Comparison of ENCODE assay signal across 8 mouse cellular contexts in the genomic region with DNA sequence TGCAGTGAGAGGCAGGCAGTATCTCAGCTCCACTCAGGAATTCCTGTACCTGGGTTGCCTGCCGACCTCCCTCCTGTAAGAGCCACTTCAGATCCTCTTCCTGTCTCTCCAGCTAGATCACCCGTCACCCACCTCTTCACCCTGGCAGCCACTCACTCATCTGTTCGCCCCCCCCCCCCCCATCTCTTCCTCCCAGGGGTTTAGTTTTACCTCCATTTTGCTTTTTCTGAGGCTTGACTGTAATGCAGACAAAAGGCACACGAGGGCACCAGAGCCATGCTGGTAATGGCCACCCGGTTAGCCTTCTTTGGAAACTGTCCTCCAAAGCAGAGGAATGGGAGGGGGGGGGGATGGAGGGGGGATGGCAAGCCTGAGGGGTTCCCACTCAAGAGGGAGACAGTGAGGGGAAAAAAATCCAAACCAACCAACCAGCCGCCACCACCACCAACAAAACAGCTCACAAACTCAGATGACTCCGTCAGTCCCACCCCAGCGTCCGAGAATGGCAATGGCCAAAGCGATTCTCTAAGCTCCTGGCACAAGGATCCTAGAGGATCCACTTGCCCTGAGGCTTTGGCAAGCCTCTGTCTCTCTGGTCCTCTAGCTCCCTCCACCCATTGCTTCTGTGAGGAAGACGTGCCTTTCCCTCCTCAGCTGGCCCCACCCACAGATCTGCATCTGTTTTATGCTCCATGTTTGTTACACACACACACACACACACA. TPM values are rescaled to one million over a fixed set of nuclear protein-coding genes. Genes with fewer than 3 reads are reported as not detected.
A peak's percentile ranks its signal among the peaks of the same experiment; 100 is the strongest.
DNase-seq lines count a peak whose midpoint lies in the region; ATAC-seq and TF ChIP-seq lines count a peak whose summit lies in the region.

No protein-coding gene starts in this region.

- in situ Hi-C loops in ES-E14 (cut with MboI; ENCODE audit: low sequenced_read_pairs in 2 of 2, unreplicated experiment in 2 of 2) = loop anchor here (10.0 to 25.0 kb wide), 3 partner anchors 196 to 369 kb away; a partner anchor contains a TSS

- peak; percentile 65 for ATAC-seq in forebrain, embryonic 14.5 days
- peak; percentile 29; the same call in 1 of the 2 replicates for ATAC-seq in lung, embryonic 14.5 days (ENCODE audit: insufficient read depth)
- ATAC-seq in neutrophil, adult 5-6 weeks (ENCODE audit: extremely low read depth, insufficient number of reproducible peaks, low FRiP score, poor library complexity, severe bottlenecking) = peak; percentile 63; the same call in 1 of the 2 replicates
- ATAC-seq in monocyte, adult 5-6 weeks (replicated peaks; ENCODE audit: insufficient number of reproducible peaks, low FRiP score, low TSS enrichment, poor library complexity, severe bottlenecking) = no peak

- TF ChIP-seq CTCF in bone marrow macrophage, adult 2 months (IDR thresholded peaks at IDR 0.05; ENCODE audit: low read depth, low read length) = peak; percentile 72
- TF ChIP-seq CTCF in lung, embryonic 14.5 days (IDR thresholded peaks at IDR 0.05; ENCODE audit: low read depth) = peak; percentile 87

- H3K9ac ChIP-seq in ES-E14 (ENCODE audit: insufficient read depth, low read depth, low read length, poor library complexity, severe bottlenecking) = no peak overlapping the region
- no peak overlapping the region for H3K9ac ChIP-seq in forebrain, embryonic 14.5 days (ENCODE audit: low read length)
- H3K9ac ChIP-seq in lung, embryonic 14.5 days = no peak overlapping the region

- 23% methylated on average over 10 of the region's 11 CpGs for WGBS in forebrain, embryonic 14.5 days
- WGBS in lung, embryonic 14.5 days = 16% methylated on average over 10 of the region's 11 CpGs

- no peaks in the 10 kb centered on the region for H3K9me3 ChIP-seq in ES-E14 (ENCODE audit: control insufficient read depth, insufficient read depth, low read depth, low read length)
- no peaks in the 10 kb centered on the region for H3K9me3 ChIP-seq in forebrain, embryonic 14.5 days (replicated peaks; ENCODE audit: control insufficient read depth, low read length)
- no peaks in the 10 kb centered on the region for H3K9me3 ChIP-seq in lung, embryonic 14.5 days (ENCODE audit: low read depth, low read length)

- 0 out of 4 replicates have a peak overlapping the region, but pooled peaks of 1 of the 2 experiments have one; percentile 9 for H3K4me3 ChIP-seq in ES-E14 (ENCODE audit: insufficient read depth in 1 of 2, low read depth in 1 of 2, low read length in 2 of 2, poor library complexity in 1 of 2, severe bottlenecking in 1 of 2)
- no peak overlapping the region for H3K4me3 ChIP-seq in bone marrow macrophage, adult 2 months (ENCODE audit: insufficient read depth, low read length)
- H3K4me3 ChIP-seq in forebrain, embryonic 14.5 days (ENCODE audit: low read depth, low read length) = no peak overlapping the region
- no peak overlapping the region for H3K4me3 ChIP-seq in lung, embryonic 14.5 days (ENCODE audit: low read depth, low read length)

- no peak overlapping the region for H3K27ac ChIP-seq in ES-E14 (ENCODE audit: insufficient read depth, low read depth, low read length, poor library complexity, severe bottlenecking)
- H3K27ac ChIP-seq in bone marrow macrophage, adult 2 months (ENCODE audit: insufficient read depth, low read depth, low read length) = no peak overlapping the region
- no peak overlapping the region for H3K27ac ChIP-seq in forebrain, embryonic 14.5 days (ENCODE audit: low read depth, low read length)
- H3K27ac ChIP-seq in lung, embryonic 14.5 days (ENCODE audit: low read depth) = no peak overlapping the region

- H3K4me2 ChIP-seq in forebrain, embryonic 14.5 days (ENCODE audit: low read length) = 0 out of 2 replicates have a peak overlapping the region, but pooled peaks have one; percentile 3
- peak overlapping the region; percentile 26 for H3K4me2 ChIP-seq in lung, embryonic 14.5 days

- DNase-seq in ES-E14 (ENCODE audit: low read depth, low spot score) = no peak
- DNase-seq in forebrain, embryonic 14.5 days (ENCODE audit: low spot score) = peak; percentile 82
- DNase-seq in heart, postnatal 25 days (ENCODE audit: low spot score) = peak; percentile 18
- DNase-seq in kidney, postnatal 4 days = peak; percentile 80 to 82
- DNase-seq in lung, embryonic 14.5 days = peak; percentile 89

- no peak for TF ChIP-seq POLR2A in bone marrow macrophage, adult 2 months (IDR thresholded peaks at IDR 0.05; ENCODE audit: borderline replicate concordance, low read depth, low read length)

- intact Hi-C loops in heart, postnatal 25 days (cut with DNase I) = loop anchor here (1.0 to 2.0 kb wide), 2 partner anchors 194 to 353 kb away; no protein-coding TSS in a partner anchor

- H3K36me3 ChIP-seq in ES-E14 (ENCODE audit: control insufficient read depth, insufficient read depth, low read length, poor library complexity, severe bottlenecking) = no peaks in the 10 kb centered on the region; the same call in 1 of the 2 replicates
- 0 out of 2 replicates have a peak, but pooled peaks cover 3% of the 10 kb centered on the region for H3K36me3 ChIP-seq in forebrain, embryonic 14.5 days (ENCODE audit: control insufficient read depth, insufficient read depth, low read length)
- H3K36me3 ChIP-seq in lung, embryonic 14.5 days (ENCODE audit: insufficient read depth) = peaks cover 5% of the 10 kb centered on the region; the same call in 1 of the 2 replicates

- no peaks in the 10 kb centered on the region for H3K27me3 ChIP-seq in forebrain, embryonic 14.5 days (replicated peaks; ENCODE audit: control insufficient read depth, insufficient read depth, low read length)
- no peaks in the 10 kb centered on the region for H3K27me3 ChIP-seq in lung, embryonic 14.5 days (ENCODE audit: insufficient read depth, low read length)

- peaks cover 13 to 29% of the 10 kb centered on the region in 2 experiments for H3K4me1 ChIP-seq in ES-E14 (ENCODE audit: control insufficient read depth in 2 of 2, insufficient read depth in 2 of 2, low read length in 2 of 2, poor library complexity in 1 of 2)
- H3K4me1 ChIP-seq in bone marrow macrophage, adult 2 months (ENCODE audit: control insufficient read depth, insufficient read depth, low read length) = no peaks in the 10 kb centered on the region
- peaks cover 23% of the 10 kb centered on the region for H3K4me1 ChIP-seq in forebrain, embryonic 14.5 days (ENCODE audit: control insufficient read depth, insufficient read depth, low read length)
- H3K4me1 ChIP-seq in lung, embryonic 14.5 days (ENCODE audit: insufficient read depth) = peaks cover 13% of the 10 kb centered on the region

TF ChIP-seq in ES-E14, 5 proteins besides CTCF, POLR2A, EP300 and RAD21:
- peak; percentile 88 for TF ChIP-seq ZC3H11A (IDR thresholded peaks at IDR 0.05; ENCODE audit: borderline replicate concordance, low read depth, low read length)
- no peak for TF ChIP-seq HCFC1 (IDR thresholded peaks at IDR 0.05; ENCODE audit: borderline replicate concordance, insufficient read depth, low read length)

RNA-seq across cellular contexts. Expression of a gene that starts 9.8 kb away (rescaled TPM):
- 30.7 and 38.1 TPM in 2 replicates for total RNA-seq in ES-E14 (2012; rRNA removed)
- 46.3 and 54.6 TPM in 2 replicates for polyA plus RNA-seq in bone marrow macrophage, adult 2 months (2012; ENCODE audit: insufficient read depth, insufficient read length, missing spikeins)
- polyA plus RNA-seq in forebrain, embryonic 14.5 days (2014; fragmentation: Nextera tagmentation; extraction: Ambion mirVana) = 82.5 and 84.3 TPM in 2 replicates
- 100 to 1,000 TPM; 105 to 128 TPM for total RNA-seq in heart, postnatal 25 days (2021)
- polyA plus RNA-seq in lung, embryonic 14.5 days (2014; fragmentation: Nextera tagmentation; extraction: Ambion mirVana) = 69.0 and 70.1 TPM in 2 replicates
- total RNA-seq in neutrophil, adult 5-6 weeks (2017) = 53.3 and 55.4 TPM in 2 replicates
- total RNA-seq in monocyte, adult 5-6 weeks (2017) = 43.4 to 47.8 TPM (median 44.2 TPM) in 3 replicates
